Mouse (Mus musculus): ENCODE results near the gene Olfr69. TPM values are rescaled to one million over a fixed set of nuclear protein-coding genes. Genes with fewer than 3 reads are reported as not detected.

Gene Olfr69
- total RNA-seq, 2 experiments from 2014 or later, result not detected

Other genes starting within 250 kb of the Olfr69 start
- gene Olfr612, start 228.9 kb downstream of the Olfr69 start, total RNA-seq (2021), result not detected
- not detected for gene Olfr613, start 223.5 kb downstream of the Olfr69 start, total RNA-seq (2021)
- gene Olfr615, start 215.5 kb downstream of the Olfr69 start, total RNA-seq (2021), result not detected
- not detected for gene Olfr616, start 202.5 kb downstream of the Olfr69 start, total RNA-seq (2021)
- gene Olfr617, start 198.5 kb downstream of the Olfr69 start, total RNA-seq (2021), result not detected
- gene Olfr618, start 181.5 kb downstream of the Olfr69 start, total RNA-seq (2021), result not detected
- not detected for gene Olfr619, start 171.0 kb downstream of the Olfr69 start, total RNA-seq (2021)
- gene Olfr620, start 159.1 kb downstream of the Olfr69 start, total RNA-seq (2021), result not detected
- gene Olfr622, start 128.9 kb downstream of the Olfr69 start, total RNA-seq (2021), result not detected
- not detected for gene Olfr623, start 107.9 kb downstream of the Olfr69 start, total RNA-seq (2021)
- gene Olfr624, start 100.4 kb downstream of the Olfr69 start, total RNA-seq (2021), result not detected
- not detected for gene Olfr625-ps1, start 88.9 kb downstream of the Olfr69 start, total RNA-seq (2021)
- gene Olfr243, start 56.9 kb downstream of the Olfr69 start, total RNA-seq (2021), result not detected
- gene Olfr628, start 41.2 kb downstream of the Olfr69 start, total RNA-seq (2021), result not detected
- not detected for gene Olfr629, start 26.7 kb downstream of the Olfr69 start, total RNA-seq (2021)
- gene Olfr630, start 14.3 kb downstream of the Olfr69 start, total RNA-seq (2021), result not detected
- not detected for gene Olfr68, start 8.1 kb upstream of the Olfr69 start, total RNA-seq (2021)
- not detected for gene Olfr67, start 20.2 kb upstream of the Olfr69 start, total RNA-seq (2021)
- gene Hbb-bt, start 42.4 kb upstream of the Olfr69 start, total RNA-seq (2021), result 100 to 1,000 TPM; 105 to 167 TPM
- 1,000 to 10,000 TPM in 1 of 2 experiments, 100 to 1,000 TPM in 1; 926 to 1,441 TPM for gene Hbb-bs, start 56.5 kb upstream of the Olfr69 start, total RNA-seq (2021)
- gene Hbb-bh2, start 68.9 kb upstream of the Olfr69 start, total RNA-seq (2021), result not detected
- gene Hbb-bh1, start 71.6 kb upstream of the Olfr69 start, total RNA-seq (2021), result not detected
- gene Hbb-y, start 81.6 kb upstream of the Olfr69 start, total RNA-seq (2021), result not detected
- not detected for gene Olfr66, start 114.7 kb upstream of the Olfr69 start, total RNA-seq (2021)
- not detected for gene Olfr64, start 122.9 kb upstream of the Olfr69 start, total RNA-seq (2021)
- gene Olfr65, start 131.9 kb upstream of the Olfr69 start, total RNA-seq (2021), result not detected
- gene Olfr631, start 157.2 kb upstream of the Olfr69 start, total RNA-seq (2021), result not detected
- not detected for gene Olfr632, start 162.8 kb upstream of the Olfr69 start, total RNA-seq (2021)
- gene Olfr633, start 172.8 kb upstream of the Olfr69 start, total RNA-seq (2021), result not detected
- gene Olfr635, start 199.6 kb upstream of the Olfr69 start, total RNA-seq (2021), result not detected
- gene Olfr638, start 227.2 kb upstream of the Olfr69 start, total RNA-seq (2021), result not detected
- gene Olfr639, start 245.7 kb upstream of the Olfr69 start, total RNA-seq (2021), result under 1 TPM; 0.02 to 0.05 TPM

Data from gastrocnemius, postnatal 10 days (tissue).